In the genomic region with DNA sequence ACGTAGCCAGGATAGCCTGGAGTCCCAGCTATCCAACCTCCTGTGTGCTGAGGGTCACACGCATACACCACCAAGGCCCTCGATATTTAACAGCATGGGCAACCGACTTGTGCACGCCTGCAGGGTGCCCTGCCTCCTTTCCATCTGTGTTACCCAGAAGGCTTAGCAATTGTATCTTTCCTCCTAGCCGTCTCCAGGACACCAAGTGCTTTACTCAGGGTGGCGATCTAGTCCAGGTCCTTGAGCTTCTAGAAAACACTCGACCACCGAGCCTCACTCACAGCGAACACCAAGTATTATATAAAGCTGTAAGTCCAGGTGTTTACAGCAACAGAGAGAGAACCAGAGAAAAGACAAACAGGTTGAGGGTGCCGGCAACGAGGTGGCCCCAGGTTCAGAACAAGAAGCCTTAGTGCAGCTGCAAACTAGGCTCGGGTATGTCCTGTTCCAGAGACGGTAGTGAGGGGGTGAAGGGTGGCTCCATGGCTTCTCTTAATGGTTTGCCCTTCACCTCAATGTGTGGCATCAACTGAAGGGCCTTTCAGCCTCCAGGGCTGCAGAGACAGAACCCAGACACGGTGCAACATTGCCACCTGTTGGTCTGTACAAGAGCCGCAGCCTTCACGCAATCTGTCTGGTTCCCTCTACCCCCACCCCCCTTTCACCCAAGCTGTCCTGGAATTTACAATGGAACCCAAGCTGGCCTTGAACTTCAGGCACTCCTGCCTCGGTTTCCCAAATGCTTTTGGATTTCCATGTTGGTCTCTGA, we compare ENCODE assay signal across 1 mouse cellular context.
TF ChIP-seq lines count a peak whose summit lies in the region.

No protein-coding gene starts in this region.

TF ChIP-seq in CH12.LX, 34 proteins besides CTCF, POLR2A, EP300 and RAD21:
- TF ChIP-seq SMC3 (IDR thresholded peaks at IDR 0.05; ENCODE audit: low read depth, low read length) (peak; percentile 83), ZKSCAN1 (IDR thresholded peaks at IDR 0.05; ENCODE audit: borderline replicate concordance, low read depth, low read length) (no peak), ELF1 (IDR thresholded peaks at IDR 0.05; ENCODE audit: low read depth, low read length) (no peak; the same call in 1 of the 2 replicates), POLR2AphosphoS2 (IDR thresholded peaks at IDR 0.05; ENCODE audit: low read depth, low read length) (no peak), JUN (IDR thresholded peaks at IDR 0.05; ENCODE audit: insufficient read depth, low read depth, low read length) (no peak), KAT2A (IDR thresholded peaks at IDR 0.05; ENCODE audit: insufficient replicate concordance, low read length) (no peak), MXI1 (IDR thresholded peaks at IDR 0.05; ENCODE audit: low read depth, low read length) (no peak), ZNF384 (IDR thresholded peaks at IDR 0.05; ENCODE audit: low read depth, low read length) (no peak), E2F4 (IDR thresholded peaks at IDR 0.05; ENCODE audit: insufficient replicate concordance, low read depth, low read length) (no peak), NRF1 (IDR thresholded peaks at IDR 0.05; ENCODE audit: low read depth, low read length) (no peak), GABPA (IDR thresholded peaks at IDR 0.05; ENCODE audit: insufficient replicate concordance, low read depth, low read length) (no peak), RCOR1 (conservative IDR thresholded peaks at IDR 0.05; ENCODE audit: low read depth, low read length) (no peak), IRF4 (IDR thresholded peaks at IDR 0.05; ENCODE audit: low read depth, low read length) (peak; percentile 39; the same call in 1 of the 2 replicates), TCF12 (IDR thresholded peaks at IDR 0.05; ENCODE audit: low read depth, low read length) (0 out of 2 replicates have a peak, but pooled peaks have one; percentile 18), NELFE (IDR thresholded peaks at IDR 0.05; ENCODE audit: low read depth, low read length) (no peak), ZC3H11A (IDR thresholded peaks at IDR 0.05; ENCODE audit: low read depth, low read length) (peak; percentile 45; the same call in 1 of the 2 replicates), MAZ (IDR thresholded peaks at IDR 0.05; ENCODE audit: low read depth, low read length) (peak; percentile 53; the same call in 1 of the 2 replicates), USF1 (IDR thresholded peaks at IDR 0.05; ENCODE audit: low read depth, low read length) (no peak), PAX5 (IDR thresholded peaks at IDR 0.05; ENCODE audit: low read length) (no peak), SIN3A (IDR thresholded peaks at IDR 0.05; ENCODE audit: low read length) (no peak), BHLHE40 (IDR thresholded peaks at IDR 0.05; ENCODE audit: low read depth, low read length) (no peak)
